12 mouse cellular contexts compared by ENCODE assay signal in genomic region chr4:134238686-134239085, GRCm38 (mm10). TPM values are rescaled to one million over a fixed set of nuclear protein-coding genes. Genes with fewer than 3 reads are reported as not detected.
A peak's percentile ranks its signal among the peaks of the same experiment; 100 is the strongest.
DNase-seq lines count a peak whose midpoint lies in the region; ATAC-seq lines count a peak whose summit lies in the region.
"Had no signal": no experiment of that assay in that cellular context is flagged by ENCODE, and none has a peak within 500 bp of the region (broad histone marks: within the 10 kb centered on the region; RNA-seq: fewer than 3 reads in every experiment).

No protein-coding gene starts in this region.

- H3K4me3 ChIP-seq in heart, embryonic 11.5 days (ENCODE audit: low read depth, low read length), result peak overlapping the region; percentile 41
- no peak overlapping the region for H3K4me3 ChIP-seq in forebrain, embryonic 14.5 days (ENCODE audit: low read depth, low read length)
- peak overlapping the region; percentile 10; the same call in 1 of the 2 replicates for H3K4me3 ChIP-seq in liver, embryonic 12.5 days

- WGBS in heart, embryonic 11.5 days (ENCODE audit: insufficient replicate concordance), result 14% methylated on average over 10 of the region's 10 CpGs
- WGBS in forebrain, embryonic 14.5 days, result 11% methylated on average over 10 of the region's 10 CpGs
- 14% methylated on average over 10 of the region's 10 CpGs for WGBS in liver, embryonic 12.5 days (ENCODE audit: insufficient replicate concordance)

- H3K36me3 ChIP-seq in heart, embryonic 11.5 days (ENCODE audit: control insufficient read depth, insufficient read depth, low read length), result no peaks in the 10 kb centered on the region
- H3K36me3 ChIP-seq in forebrain, embryonic 14.5 days (ENCODE audit: control insufficient read depth, insufficient read depth, low read length), result no peaks in the 10 kb centered on the region
- H3K36me3 ChIP-seq in liver, embryonic 12.5 days, result peaks cover 5% of the 10 kb centered on the region; the same call in 1 of the 2 replicates

- H3K27ac ChIP-seq in heart, embryonic 11.5 days (ENCODE audit: low read depth, low read length), result no peak overlapping the region
- H3K27ac ChIP-seq in forebrain, embryonic 14.5 days (ENCODE audit: low read depth, low read length), result no peak overlapping the region
- no peak overlapping the region for H3K27ac ChIP-seq in liver, embryonic 12.5 days

- peaks cover 21% of the 10 kb centered on the region for H3K27me3 ChIP-seq in heart, embryonic 11.5 days (ENCODE audit: control insufficient read depth, insufficient read depth, low read length)
- peaks cover 15% of the 10 kb centered on the region for H3K27me3 ChIP-seq in forebrain, embryonic 14.5 days (replicated peaks; ENCODE audit: control insufficient read depth, insufficient read depth, low read length)
- H3K27me3 ChIP-seq in liver, embryonic 12.5 days (replicated peaks), result peaks cover 54% of the 10 kb centered on the region

- ATAC-seq in heart, embryonic 11.5 days (replicated peaks; ENCODE audit: insufficient number of reproducible peaks, low FRiP score, low TSS enrichment), result no peak
- ATAC-seq in forebrain, embryonic 14.5 days, result no peak
- ATAC-seq in liver, embryonic 12.5 days, result no peak

- no peaks in the 10 kb centered on the region for H3K9me3 ChIP-seq in heart, embryonic 11.5 days (replicated peaks; ENCODE audit: control insufficient read depth, low read length)
- H3K9me3 ChIP-seq in forebrain, embryonic 14.5 days (replicated peaks; ENCODE audit: control insufficient read depth, low read length), result no peaks in the 10 kb centered on the region
- H3K9me3 ChIP-seq in liver, embryonic 12.5 days (replicated peaks), result no peaks in the 10 kb centered on the region

- DNase-seq in heart, adult 11 months, result no peak
- DNase-seq in 3T3-L1 (ENCODE audit: low read depth, low spot score), result peak; percentile 11
- no peak for DNase-seq in forebrain, embryonic 14.5 days (ENCODE audit: low spot score)
- DNase-seq in adrenal gland, adult 8-10 months, result no peak
- no peak for DNase-seq in urinary bladder, postnatal 25 days (ENCODE audit: low spot score)
- no peak for DNase-seq in embryo, embryonic 9.5 days (ENCODE audit: extremely low spot score)
- DNase-seq: right cerebral cortex, adult 18-20 months had no signal

- H3K4me2 ChIP-seq in heart, embryonic 11.5 days, result peak overlapping the region; percentile 80
- 0 out of 2 replicates have a peak overlapping the region, but pooled peaks have one; percentile 8 for H3K4me2 ChIP-seq in forebrain, embryonic 14.5 days (ENCODE audit: low read length)
- H3K4me2 ChIP-seq in liver, embryonic 12.5 days, result peak overlapping the region; percentile 48

- H3K9ac ChIP-seq in heart, embryonic 11.5 days (ENCODE audit: low read depth, low read length), result no peak overlapping the region
- H3K9ac ChIP-seq in forebrain, embryonic 14.5 days (ENCODE audit: low read length), result no peak overlapping the region
- no peak overlapping the region for H3K9ac ChIP-seq in liver, embryonic 12.5 days

- peaks cover 7% of the 10 kb centered on the region for H3K4me1 ChIP-seq in heart, embryonic 11.5 days (ENCODE audit: control insufficient read depth, insufficient read depth, low read length)
- no peaks in the 10 kb centered on the region for H3K4me1 ChIP-seq in forebrain, embryonic 14.5 days (ENCODE audit: control insufficient read depth, insufficient read depth, low read length)
- peaks cover 18% of the 10 kb centered on the region for H3K4me1 ChIP-seq in liver, embryonic 12.5 days

RNA-seq across cellular contexts. Expression of gene Cnksr1, which starts 0.5 kb away (rescaled TPM):
- 0.63 and 0.97 TPM in 2 replicates for polyA plus RNA-seq in heart, embryonic 11.5 days (2014; fragmentation: Nextera tagmentation; extraction: Ambion mirVana)
- polyA plus RNA-seq in forebrain, embryonic 14.5 days (2014; fragmentation: Nextera tagmentation; extraction: Ambion mirVana), result 0.36 TPM in 1 of 2 replicates, not detected in the other
- 0.19 TPM in 1 of 2 replicates, not detected in the other for polyA plus RNA-seq in liver, embryonic 12.5 days (2016; fragmentation: Nextera tagmentation; extraction: Ambion mirVana)
- under 1 TPM; 0.17 to 0.65 (median 0.46) TPM for total RNA-seq in adrenal gland, adult 8-10 months (2022)

RNA-seq across cellular contexts. Expression of gene E130218I03Rik, which starts 4.8 kb away (rescaled TPM):
- 0.23 TPM in 1 of 2 replicates, not detected in the other for polyA plus RNA-seq in heart, embryonic 11.5 days (2014; fragmentation: Nextera tagmentation; extraction: Ambion mirVana)
- 0.17 TPM in 1 of 2 replicates, not detected in the other for polyA plus RNA-seq in forebrain, embryonic 14.5 days (2014; fragmentation: Nextera tagmentation; extraction: Ambion mirVana)
- 0.30 and 0.48 TPM in 2 replicates for polyA plus RNA-seq in liver, embryonic 12.5 days (2016; fragmentation: Nextera tagmentation; extraction: Ambion mirVana)
- total RNA-seq in adrenal gland, adult 8-10 months (2022), result not detected
- total RNA-seq: left cerebral cortex, postnatal 10 days had no signal
- polyA plus RNA-seq: brain, embryonic 14.5 days had no signal

RNA-seq across cellular contexts. Expression of gene Zfp593, which starts 6.7 kb away (rescaled TPM):
- polyA plus RNA-seq in heart, embryonic 11.5 days (2014; fragmentation: Nextera tagmentation; extraction: Ambion mirVana), result 11.5 and 12.4 TPM in 2 replicates
- 14.4 and 15.8 TPM in 2 replicates for polyA plus RNA-seq in forebrain, embryonic 14.5 days (2014; fragmentation: Nextera tagmentation; extraction: Ambion mirVana)
- 15.7 and 16.5 TPM in 2 replicates for polyA plus RNA-seq in liver, embryonic 12.5 days (2016; fragmentation: Nextera tagmentation; extraction: Ambion mirVana)
- 10 to 100 TPM; 10.4 to 11.6 (median 11.6) TPM for total RNA-seq in adrenal gland, adult 8-10 months (2022)

RNA-seq across cellular contexts. Expression of gene Gm30191, which starts 8.0 kb away (rescaled TPM):
- polyA plus RNA-seq in heart, embryonic 11.5 days (2014; fragmentation: Nextera tagmentation; extraction: Ambion mirVana), result not detected in 2 replicates
- not detected in 2 replicates for polyA plus RNA-seq in forebrain, embryonic 14.5 days (2014; fragmentation: Nextera tagmentation; extraction: Ambion mirVana)
- polyA plus RNA-seq in liver, embryonic 12.5 days (2016; fragmentation: Nextera tagmentation; extraction: Ambion mirVana), result not detected in 2 replicates
- not detected for total RNA-seq in adrenal gland, adult 8-10 months (2022)
- total RNA-seq: CH12.LX; left cerebral cortex, postnatal 10 days had no signal

RNA-seq across cellular contexts. Expression of gene Catsper4, which starts 11.5 kb away (rescaled TPM):
- polyA plus RNA-seq in heart, embryonic 11.5 days (2014; fragmentation: Nextera tagmentation; extraction: Ambion mirVana), result not detected in 2 replicates
- not detected in 2 replicates for polyA plus RNA-seq in forebrain, embryonic 14.5 days (2014; fragmentation: Nextera tagmentation; extraction: Ambion mirVana)
- polyA plus RNA-seq in liver, embryonic 12.5 days (2016; fragmentation: Nextera tagmentation; extraction: Ambion mirVana), result not detected in 2 replicates
- not detected for total RNA-seq in adrenal gland, adult 8-10 months (2022)
- total RNA-seq: CH12.LX; left cerebral cortex, postnatal 10 days had no signal
- polyA plus RNA-seq: brain, embryonic 14.5 days had no signal

Comparison
In these comparisons a context has a peak if more than half of its experiments do, and no peak if none do; other contexts are left out.
1. H3K4me2 ChIP-seq: peak in every context shown above with its lines; median percentile 80 in heart, embryonic 11.5 days; 48 in liver, embryonic 12.5 days; 8 in forebrain, embryonic 14.5 days.